Mouse (Mus musculus) right cerebral cortex, postnatal 10 days (tissue): ENCODE measurements around the gene Ankrd34a.

ENCODE experiments used
- DNase-seq, 2 experiments: peaks; one replicate each; pipeline ENCODE4 v3.0.0; 2021; ENCODE audit warnings: low spot score in 2 of 2

Ankrd34a gene

GRCm38 (mm10) chr3:96606618-96607017, 10.2 kb downstream of the Ankrd34a start:
- DNase-seq, result no peak

- no peak for DNase-seq
Observed at GRCm38 (mm10) chr3:96617941-96618340, 21.5 kb downstream of the Ankrd34a start.

GRCm38 (mm10) chr3:96623201-96623600, 26.8 kb downstream of the Ankrd34a start:
- no peak for DNase-seq

- DNase-seq, result peak; percentile 98
Observed at GRCm38 (mm10) chr3:96629729-96630600, 33.5 kb downstream of the Ankrd34a start, which contains the start of gene Rbm8a. Gene Rbm8a, plus strand, starts transcription at chr3:96629933.

- no peak for DNase-seq
Observed at GRCm38 (mm10) chr3:96632058-96632457, 35.6 kb downstream of the Ankrd34a start.

- peak in 1 of 2 experiments; percentile 12 for DNase-seq
Observed at GRCm38 (mm10) chr3:96634015-96634414, 37.6 kb downstream of the Ankrd34a start.

- DNase-seq, result peak; percentile 92
Observed at GRCm38 (mm10) chr3:96634928-96635879, 38.8 kb downstream of the Ankrd34a start, which contains the start of the genes Pex11b and Gm42957. Gene Pex11b, plus strand, starts transcription at chr3:96635376. Gene Gm42957, plus strand, starts transcription at chr3:96635474.

GRCm38 (mm10) chr3:96635906-96636305, 39.5 kb downstream of the Ankrd34a start:
- DNase-seq, result no peak

- no peak for DNase-seq
Observed at GRCm38 (mm10) chr3:96636448-96636847, 40.0 kb downstream of the Ankrd34a start.

GRCm38 (mm10) chr3:96639219-96639618, 42.8 kb downstream of the Ankrd34a start:
- DNase-seq, result peak; percentile 49 to 57

GRCm38 (mm10) chr3:96645018-96645649, 48.7 kb downstream of the Ankrd34a start, which contains the start of gene Itga10:
Gene Itga10, plus strand, starts transcription at chr3:96645584.
- peak in 1 of 2 experiments; percentile 51 for DNase-seq

- no peak for DNase-seq
Observed at GRCm38 (mm10) chr3:96647365-96647764, 50.9 kb downstream of the Ankrd34a start.
